Mouse (Mus musculus) CH12F3 (cell line): ENCODE results near the gene AI413582.

ENCODE experiments used
- in situ Hi-C: fragments of 300-500 bp; cut with MboI; formaldehyde crosslinking; loops from 2 replicates; pipeline ENCODE4 v1.14.3; 2020; ENCODE audit warnings: low sequenced_read_pairs

Gene AI413582

GRCm38 (mm10) chr17:27523121-27523520, 42.4 kb downstream of the AI413582 start:
- in situ Hi-C loops = no loop called here

DNA sequence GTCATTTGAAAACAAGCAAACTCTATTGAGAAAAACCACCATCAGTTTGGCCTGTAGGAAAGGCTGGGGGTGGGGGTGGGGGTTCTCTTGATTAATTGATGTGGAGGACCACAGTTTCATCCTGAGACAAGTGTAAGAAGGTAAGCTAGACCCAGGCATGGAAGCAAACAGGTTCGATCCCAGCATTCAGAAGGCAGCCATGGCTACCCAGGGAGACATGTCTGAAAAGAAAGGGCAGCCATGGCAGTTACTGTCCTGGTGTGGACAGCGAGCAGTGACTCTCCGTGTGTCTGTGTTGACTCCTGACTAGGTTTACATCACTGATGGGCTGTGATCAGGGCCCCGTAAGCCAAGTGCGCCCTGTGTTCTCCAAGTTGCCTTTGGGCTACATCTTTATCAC, 44.3 kb downstream of the AI413582 start, which contains the start of gene Grm4:
Gene Grm4, minus strand, starts transcription at position 101 of the 400 bp plus-strand sequence.
- in situ Hi-C loops = no loop called here

DNA sequence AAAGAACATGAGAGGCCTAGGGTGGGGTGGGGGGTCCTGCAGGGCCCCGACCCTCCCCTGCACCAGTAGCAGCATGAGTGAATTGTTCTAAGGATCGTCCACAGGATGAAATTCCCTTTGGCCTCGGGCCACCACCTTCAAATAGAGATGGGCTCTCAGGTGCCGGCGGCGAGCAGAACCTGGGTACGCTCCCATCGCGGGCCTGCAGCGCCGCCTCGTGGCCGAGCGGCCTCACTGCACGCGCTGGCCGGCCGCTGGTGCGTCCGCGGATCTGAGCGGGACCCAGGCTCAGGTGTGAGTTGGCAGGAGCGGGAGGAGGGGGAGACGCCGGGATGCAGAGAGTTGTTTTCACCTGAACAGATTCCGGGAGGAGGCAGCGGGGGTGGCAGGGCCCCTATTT, 45.0 kb downstream of the AI413582 start:
- in situ Hi-C loops = no loop called here

GRCm38 (mm10) chr17:27518700-27519595, 46.6 kb downstream of the AI413582 start:
- in situ Hi-C loops = loop anchor here (10.0 kb wide), 1 partner anchor 334 kb away; no protein-coding TSS in a partner anchor

GRCm38 (mm10) chr17:27518296-27518695, 47.3 kb downstream of the AI413582 start:
- in situ Hi-C loops = loop anchor here (10.0 kb wide), 1 partner anchor 333 kb away; no protein-coding TSS in a partner anchor

DNA sequence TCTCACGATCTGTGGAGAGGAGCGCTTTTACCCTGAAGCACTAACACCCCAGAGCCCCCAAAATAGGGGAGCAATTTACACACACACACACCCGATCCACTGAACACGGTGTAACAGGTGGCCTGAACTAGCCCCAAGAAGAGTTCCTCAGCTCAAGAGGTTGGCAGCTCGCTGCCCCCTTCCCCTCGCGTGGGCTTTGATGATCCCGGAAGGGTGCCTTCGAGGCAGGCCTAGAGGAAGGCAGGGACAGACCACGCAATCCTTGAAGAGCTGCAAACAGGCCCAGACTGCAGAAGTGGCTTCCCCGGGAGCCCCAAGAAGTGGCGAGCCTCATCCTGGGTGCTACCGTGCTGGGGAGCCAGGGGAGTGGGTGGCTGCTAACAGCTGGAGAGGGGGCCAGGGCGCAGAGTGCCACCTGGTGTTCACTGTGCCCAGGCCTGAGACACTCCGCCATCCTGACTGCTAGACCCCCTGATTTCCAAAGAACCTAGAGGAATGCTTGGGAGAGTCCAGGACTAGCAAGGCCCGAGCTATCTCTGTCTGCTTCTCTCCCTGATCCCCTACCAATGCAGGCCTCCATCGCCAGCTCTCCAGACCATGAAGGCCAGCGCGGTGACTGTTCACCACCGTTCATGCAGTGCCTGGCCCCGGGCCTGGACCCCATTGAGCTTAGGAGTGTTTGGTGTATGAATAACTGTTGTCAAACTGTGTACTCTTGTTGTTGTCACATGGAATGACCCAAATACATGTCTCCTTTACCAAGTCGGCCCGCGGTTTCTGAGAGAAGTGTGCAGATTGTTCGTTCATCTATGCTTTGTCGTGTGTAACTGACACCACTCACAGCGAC, 51.4 kb downstream of the AI413582 start:
- in situ Hi-C loops = loop anchor here (10.0 kb wide), 1 partner anchor 329 kb away; no protein-coding TSS in a partner anchor
